Mouse (Mus musculus): ENCODE data around the gene Kazn.

The Kazn gene

DNA sequence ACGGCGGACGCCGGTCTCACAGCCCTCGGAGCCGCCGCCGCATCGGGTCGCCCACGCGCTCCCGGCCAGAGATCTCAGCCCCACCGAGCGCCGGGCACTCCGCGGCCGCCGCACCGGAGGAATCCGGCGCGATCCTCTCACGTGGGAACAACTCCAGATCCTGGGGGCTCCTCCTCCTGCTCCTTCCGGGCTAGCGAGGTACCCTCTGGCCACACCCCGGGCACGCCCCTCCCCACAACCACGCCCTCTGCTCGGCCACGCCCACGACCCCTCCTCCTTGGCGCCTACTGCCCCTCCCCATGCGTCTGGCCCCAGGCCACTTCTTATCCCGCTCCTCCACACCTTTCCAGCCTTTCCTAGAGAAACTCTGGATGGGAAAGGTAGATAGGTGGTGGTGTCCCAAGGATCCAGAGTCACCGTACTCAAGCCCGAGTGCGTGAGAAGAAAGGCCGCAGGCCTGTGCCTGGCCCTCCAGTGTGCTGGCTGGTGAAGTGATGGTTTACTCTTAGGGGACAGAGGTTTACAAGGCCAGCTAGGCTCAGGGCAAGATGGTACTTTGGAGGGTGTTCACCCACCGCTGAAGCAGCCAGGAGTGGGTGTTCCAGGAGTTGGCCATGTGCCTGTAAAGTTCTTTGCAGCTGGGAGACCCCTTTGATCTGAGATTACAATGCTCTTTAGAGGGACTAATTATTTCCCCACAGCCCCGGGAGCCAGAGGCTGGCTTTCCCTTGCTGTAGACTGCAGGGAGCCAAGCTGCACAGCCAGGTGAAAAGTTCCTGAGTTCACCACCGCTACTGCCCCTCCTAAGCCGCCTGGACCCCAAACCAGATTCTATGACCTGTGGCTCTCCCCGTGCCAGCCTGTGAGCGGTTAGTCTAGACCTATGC, at the start of gene Kazn:
Gene Kazn (minus strand): TSS at position 162 of the 887 bp plus-strand sequence.
- DNase-seq (ENCODE audit: low read depth) = no peak

DNA sequence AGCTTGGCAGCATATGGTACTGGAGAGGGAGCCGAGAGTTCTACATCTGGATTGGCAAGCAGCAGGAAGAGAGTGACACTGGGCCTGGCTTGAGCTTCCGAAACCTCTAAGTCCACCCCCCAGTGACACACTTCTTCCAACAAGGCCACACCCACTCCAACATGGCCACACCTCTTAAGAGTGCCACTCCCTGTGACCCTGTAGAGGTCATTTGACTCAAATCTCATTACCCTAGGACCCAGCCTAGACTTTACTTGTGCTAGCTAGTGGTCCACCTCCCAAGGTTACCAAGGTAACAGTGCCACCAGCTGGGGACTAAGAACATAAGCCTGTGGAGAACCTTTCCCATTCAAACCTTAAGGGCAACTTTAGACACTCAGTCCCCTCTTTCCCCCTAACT, 46.3 kb upstream of the Kazn start:
- no peak for DNase-seq (ENCODE audit: low read depth)

DNA sequence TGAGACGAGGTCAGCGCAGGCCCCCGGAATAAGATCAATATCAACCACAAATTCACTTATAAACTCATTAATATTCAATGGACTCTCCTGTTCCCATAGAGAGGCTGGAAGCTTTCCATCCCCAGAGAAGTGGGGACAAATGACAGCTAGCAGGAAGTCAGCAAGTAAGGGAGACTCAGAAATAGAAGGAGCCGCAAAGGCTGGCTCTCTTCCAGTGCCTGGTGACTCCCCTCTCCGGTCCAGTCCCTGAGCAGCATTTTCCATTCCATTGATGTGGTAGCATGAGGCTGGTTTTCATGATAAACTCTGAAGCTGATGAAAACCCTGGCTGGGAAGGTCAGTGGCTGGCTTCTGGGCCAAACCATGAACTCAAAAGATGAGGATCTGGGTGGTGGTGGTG, 44.7 kb upstream of the Kazn start:
- no peak for DNase-seq (ENCODE audit: low read depth)

DNA sequence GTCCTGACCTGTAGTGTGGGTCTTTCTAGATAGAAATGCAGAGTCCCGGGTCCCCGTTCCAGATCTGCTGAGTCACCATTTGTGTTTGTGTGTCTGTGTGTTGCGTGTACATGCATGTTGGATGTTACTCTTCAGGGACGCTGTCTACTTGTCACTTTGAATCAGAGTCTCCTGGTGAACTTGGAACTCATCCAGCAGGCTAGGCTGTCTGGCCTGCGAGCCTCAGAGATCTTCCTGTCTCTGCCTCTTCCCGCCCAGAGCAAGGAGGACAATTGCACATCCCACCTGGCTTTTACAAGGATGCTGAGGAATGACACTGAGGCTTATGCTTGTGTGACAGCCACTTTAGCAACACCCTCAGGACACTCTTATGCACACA, 39.0 kb upstream of the Kazn start:
- no peak for DNase-seq (ENCODE audit: low read depth)

DNA sequence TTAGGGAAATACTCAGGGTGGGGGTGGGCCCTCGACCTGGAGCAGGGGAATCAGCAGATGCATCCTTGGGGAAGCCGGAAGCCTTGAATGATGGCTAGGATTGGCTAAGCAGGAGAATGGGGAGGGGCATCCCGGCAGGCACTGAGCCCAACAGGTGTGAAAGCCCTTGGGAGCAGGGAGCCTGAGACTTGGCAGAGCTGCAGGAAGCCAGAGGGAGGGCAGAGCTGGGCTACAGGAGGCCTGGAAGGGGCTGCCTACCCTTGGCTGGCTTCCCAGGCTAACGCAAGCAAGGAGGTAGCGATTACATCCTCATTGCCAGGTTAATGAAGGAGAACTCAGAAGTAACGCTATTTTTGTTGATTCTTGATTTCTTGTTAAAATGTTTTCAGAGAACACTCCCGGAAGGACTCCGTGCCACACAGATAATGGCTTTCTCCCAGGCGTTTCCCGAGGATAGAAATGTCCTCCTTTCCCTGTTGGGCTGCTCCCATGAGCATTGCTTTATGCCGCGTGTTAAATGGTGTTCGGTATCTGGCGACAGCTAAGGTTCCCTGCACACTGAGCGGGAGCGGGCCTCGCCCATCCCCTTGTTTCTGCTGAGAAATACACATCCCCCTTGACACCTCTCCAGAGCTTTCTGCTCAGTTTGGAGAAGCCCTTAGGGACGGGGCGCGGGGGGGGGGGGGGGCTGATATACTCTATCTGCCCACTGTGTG, 38.4 kb upstream of the Kazn start:
- DNase-seq (ENCODE audit: low read depth) = no peak

DNA sequence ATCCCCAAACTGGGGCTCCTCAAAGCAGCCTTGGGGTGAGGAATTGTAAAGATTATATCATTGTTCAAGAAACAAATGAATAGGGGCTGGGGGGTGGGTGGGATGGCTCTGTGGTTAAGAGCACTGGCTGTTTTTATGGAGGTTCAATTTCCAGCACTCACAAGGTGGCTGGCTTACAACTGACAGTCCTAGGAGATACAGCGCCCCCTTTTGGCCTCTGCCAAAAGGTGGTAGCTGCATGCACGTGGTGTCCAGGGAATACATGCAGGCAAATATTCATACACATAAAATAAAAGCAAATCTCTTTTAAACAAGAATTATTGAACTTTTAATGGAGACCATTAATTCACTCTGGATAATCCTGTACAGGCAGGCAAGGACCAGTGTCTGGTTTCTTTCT, 36.0 kb upstream of the Kazn start:
- DNase-seq (ENCODE audit: low read depth) = no peak

DNA sequence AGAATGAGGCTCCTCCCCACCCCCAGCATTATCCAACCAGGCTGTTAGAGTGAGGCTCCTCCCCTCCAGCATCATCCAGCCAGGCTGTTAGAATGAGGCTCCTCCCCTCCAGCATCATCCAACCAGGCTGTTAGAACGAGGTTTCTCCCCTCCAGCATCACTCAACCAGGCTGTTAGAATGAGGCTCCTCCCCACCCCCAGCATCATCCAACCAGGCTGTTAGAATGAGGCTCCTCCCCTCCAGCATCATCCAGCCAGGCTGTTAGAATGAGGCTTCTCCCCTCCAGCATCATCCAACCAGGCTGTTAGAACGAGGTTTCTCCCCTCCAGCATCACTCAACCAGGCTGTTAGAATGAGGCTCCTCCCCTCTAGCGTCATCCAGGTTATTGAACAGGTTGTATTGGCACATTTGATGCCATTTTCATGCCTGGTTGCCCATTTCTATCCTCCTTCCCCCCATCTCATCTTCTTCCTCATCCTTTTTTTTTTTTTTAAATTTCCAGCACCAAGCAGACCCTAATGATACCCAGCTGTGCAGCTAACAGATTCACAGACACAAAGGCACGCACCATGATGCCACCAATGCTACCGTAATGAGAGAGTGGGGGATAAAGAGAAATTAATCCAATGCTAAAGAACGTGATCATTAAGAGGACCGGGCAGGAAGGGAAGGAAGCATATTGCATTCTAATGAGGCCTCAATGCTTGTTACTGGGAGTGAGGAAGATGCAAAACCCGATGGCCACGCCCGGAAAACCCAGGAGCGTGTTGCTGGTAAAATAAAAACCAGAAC, 35.4 kb upstream of the Kazn start:
- no peak for DNase-seq (ENCODE audit: low read depth)

DNA sequence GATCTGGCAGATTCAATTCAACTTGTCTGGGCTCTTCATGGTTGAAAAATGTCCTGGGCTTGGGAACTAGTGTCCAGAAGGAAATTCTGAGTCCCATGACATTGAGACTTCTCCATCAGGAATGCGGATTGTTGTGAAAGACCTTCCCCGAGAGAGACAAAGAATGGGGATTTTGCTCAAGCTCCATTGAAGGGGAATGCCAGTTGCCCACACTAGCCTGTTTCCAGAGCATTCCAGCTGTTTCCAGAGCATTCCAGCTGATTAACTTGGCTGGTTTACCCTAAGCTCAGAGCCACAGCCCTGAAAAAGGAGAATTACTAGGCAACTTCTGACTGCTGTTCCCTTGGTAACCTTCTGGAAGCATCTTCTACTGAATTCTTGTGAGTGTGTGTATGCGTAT, 32.3 kb upstream of the Kazn start:
- DNase-seq (ENCODE audit: low read depth) = peak; percentile 75

DNA sequence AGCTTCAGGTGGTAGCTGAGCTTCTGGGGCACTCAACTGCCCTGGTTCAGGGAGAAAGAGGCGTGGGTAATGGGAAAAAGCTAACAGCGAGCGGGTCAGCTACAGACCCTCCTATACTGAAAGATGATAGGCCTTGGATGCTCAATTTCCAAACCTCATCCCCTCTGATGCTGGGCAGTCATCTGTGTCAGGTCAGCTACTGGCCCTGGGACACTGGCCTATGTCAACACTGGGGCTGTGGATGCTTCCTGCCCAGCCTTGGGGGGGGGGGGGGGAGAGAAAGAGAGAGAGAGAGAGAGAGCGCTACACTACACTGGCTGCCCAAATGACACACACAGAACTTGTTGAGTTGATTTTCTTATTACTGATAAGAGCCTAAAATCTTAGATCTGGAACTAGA, 28.6 kb upstream of the Kazn start:
- no peak for DNase-seq (ENCODE audit: low read depth)

DNA sequence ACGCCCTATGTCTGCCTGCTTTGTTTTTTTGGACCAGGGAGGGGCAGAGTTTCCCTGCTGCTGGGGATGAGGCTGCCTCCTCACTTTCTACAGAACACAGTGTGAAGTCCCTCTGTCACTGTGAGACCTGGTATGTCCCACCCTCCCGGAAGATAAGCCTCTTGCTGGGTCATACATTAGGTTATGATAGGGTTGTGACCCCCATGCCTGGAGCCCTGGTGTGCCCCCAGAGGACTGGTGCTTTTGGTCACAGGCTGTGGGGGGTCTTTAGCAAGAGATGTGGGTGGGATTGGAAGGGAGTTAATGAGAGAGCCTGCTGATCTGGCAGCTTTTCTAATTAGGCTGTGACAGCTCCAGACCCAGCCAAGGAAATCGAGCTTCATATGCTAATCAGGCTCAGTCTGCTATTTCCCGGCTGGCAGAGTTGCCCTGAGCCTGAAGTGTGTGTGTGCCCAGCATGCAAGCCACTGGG, 28.2 kb upstream of the Kazn start:
- no peak for DNase-seq (ENCODE audit: low read depth)

DNA sequence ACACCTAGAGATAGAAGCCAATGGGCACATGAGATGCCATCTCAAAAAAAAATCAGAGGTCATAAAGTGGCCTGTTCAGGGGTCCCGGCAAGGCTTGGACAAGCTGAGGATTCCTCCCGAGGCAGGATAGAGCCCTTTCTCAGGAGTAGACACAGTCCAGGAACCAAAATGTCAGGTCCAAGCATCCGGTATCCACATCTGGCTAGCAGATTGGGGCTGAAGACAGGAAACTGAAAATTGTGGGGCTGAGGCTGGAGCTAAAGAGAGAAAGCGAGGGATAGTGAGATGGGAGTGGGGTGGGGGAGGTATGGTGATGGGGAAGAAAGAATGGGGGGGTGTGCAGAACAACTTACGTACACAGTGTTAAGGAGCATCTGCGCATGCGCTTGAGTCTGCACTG, 25.1 kb upstream of the Kazn start:
- no peak for DNase-seq (ENCODE audit: low read depth)

DNA sequence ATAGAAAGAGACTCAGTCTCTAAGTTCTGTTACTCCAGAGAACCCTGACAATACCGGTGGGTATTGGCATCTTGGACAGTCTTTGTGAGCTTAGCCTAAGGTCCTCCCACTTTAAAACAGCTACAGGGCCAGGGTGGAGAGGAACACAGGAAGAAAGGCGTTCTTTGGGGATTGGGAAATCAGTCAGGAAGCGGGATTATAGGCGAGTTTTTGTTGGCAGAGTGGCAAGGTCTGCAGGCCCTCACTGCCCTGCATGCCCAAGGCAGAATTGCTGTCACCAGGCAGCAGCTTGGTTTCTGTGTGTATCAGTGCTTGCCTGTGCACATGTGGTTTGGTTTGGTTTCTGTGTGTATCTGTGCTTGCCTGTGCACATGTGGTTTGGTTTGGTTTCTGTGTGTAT, 22.5 kb upstream of the Kazn start:
- DNase-seq (ENCODE audit: low read depth) = no peak

DNA sequence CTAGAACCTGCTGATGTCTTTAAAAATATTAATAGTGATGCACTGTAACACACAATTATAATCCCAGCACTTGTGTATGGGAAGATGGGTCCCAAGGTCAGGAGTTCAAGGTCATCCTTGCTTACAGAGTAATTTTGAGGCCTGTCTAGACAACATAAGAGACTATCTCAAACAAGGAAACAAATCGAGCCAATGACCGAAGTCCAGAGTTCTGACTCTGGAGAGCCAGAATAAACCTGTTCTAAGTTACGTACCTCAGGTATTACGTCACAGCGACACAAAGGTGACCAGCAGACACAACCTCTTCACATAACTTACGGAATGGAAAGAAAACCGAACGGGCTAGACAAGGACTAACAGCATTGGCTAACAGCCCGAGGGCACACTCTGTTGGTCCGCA, 19.5 kb upstream of the Kazn start:
- no peak for DNase-seq (ENCODE audit: low read depth)

DNA sequence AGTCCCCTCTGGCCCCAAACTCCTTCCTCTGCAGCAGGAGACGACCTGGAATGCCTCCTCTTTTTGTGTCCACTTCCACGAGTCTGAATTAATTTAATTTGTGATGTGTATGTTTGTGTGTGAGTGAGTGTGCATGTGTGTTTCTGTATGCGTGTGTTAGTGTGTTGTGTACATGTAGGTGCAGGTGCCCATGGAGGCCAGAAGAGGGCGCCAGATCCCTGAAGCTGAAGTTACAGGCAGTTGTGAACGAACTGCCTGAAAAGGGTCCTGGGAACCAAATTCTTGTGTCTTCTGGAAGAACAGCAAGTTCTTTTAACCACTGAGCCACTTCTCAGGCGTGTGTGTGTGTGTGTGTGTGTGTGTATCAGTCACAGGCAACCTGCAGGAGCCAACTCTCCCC, 14.9 kb upstream of the Kazn start:
- no peak for DNase-seq (ENCODE audit: low read depth)

DNA sequence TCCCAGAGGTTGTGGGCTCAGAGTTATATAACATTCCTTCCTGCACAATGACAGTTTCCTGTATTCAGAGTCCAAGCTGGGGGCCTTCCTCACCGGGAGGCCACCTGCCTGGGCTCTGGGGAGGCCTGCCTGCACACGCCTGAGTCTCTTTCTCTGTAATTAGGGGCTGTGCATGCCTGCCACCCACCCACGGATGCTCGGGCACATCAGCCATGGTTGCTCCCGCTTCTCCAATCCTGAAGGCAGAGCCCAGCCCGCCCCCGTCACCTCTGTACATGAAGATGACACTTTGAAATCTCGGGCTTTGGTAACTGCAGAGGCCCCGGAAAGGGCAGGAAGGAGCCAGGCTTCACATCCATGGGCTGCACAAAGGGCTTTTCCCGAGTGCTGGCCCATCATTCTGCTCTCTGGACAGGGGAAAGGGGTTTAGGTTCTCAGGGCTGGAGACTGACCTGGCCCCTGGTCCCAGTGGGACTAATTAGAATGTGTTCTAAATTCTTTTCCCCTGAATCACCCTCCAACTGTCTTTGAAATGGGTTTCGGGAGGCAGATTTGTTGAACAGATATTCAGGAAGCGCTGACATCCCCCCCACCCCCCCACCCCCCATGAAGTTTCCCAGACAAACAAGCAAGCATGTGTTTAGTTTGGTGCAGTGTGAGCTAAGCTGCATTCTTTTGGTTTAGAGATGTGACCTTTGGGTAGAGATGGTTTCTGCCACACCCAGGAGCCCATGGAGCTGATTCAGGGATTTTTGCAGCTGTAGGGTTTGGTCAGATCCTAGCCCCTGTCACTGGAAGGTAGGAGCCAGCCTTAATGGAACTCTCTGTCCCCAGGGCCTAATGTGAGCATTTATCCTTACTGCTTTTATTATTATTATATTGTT, 12.5 kb upstream of the Kazn start:
- no peak for DNase-seq (ENCODE audit: low read depth)

DNA sequence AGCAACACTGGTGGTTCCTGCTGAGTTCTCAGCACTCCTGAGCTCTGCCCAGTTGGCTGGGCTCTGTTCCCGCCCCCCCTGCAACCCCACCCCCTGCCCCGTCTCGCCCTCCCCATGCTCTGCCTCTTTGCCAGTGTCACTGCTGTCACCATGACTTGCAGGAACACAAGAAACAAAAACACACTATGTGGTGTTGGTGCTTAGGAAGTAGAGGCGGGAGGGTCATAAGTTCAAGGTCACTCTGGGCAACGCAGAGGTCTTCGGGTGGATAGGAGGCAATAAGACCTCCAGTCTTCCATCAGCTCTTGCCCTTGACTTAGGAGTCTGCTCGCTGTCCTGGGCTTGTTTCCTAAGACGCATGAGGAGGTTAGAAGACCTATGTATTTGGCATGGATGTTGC, 10.9 kb upstream of the Kazn start:
- no peak for DNase-seq (ENCODE audit: low read depth)

DNA sequence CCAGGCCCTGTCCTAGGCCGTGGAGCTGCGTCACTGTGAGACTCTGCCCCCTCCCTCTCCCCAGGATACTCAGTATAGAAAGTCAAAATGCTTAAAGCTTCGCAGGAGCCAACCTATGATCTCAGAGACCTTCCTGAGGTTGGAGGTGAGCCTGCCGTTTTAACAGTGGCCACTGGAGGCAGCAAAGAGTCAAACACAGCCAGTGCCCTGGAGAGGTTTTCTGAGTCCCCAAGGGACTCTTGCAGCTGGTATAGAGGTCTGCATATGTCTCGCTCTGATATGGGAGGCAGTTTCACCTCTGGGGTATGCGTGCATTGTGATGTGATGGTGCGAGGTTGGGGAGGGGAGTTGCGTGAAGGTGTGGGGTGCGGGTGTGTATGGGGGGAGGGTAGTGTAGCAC, 10.2 kb upstream of the Kazn start:
- DNase-seq (ENCODE audit: low read depth) = no peak

DNA sequence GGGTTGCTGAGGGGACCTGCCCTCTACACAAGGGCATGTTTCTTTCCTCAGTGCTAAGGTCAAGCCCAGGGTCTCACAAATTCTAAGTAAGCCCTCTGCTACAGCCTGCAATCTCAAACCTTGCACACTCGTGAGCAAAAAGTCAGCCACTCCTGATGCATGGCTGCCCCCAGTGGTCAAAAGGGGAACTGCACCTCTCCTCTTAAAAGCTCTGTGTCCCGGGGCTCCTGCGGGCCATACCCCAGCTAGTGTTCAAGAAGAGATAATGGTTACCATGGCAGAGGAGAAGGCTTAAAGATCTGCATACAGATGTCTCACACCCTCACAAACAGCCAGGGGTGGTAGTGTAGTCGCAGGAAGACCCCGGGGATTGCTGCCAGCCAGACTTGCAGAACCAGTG, 9.2 kb upstream of the Kazn start:
- no peak for DNase-seq (ENCODE audit: low read depth)

DNA sequence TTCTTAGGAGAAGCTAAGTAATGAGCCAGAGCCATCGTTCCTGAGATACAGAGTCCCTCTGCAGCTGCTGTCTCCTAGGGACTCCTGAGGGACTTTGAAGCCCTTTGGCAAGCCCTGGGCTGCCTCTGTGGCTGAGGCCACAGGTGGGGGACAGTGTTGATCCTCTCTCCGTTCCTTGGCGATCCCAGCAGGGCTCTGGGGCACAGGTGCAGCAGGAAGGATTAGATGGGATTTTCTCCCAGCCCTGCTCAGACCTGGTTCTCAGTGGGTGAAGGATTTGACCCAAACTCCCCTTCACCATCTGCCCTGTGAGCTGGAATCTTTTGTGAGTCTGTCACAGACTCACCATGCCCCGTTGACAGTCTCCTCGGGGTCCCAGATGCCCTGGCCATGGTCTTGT, 7.5 kb upstream of the Kazn start:
- no peak for DNase-seq (ENCODE audit: low read depth)

DNA sequence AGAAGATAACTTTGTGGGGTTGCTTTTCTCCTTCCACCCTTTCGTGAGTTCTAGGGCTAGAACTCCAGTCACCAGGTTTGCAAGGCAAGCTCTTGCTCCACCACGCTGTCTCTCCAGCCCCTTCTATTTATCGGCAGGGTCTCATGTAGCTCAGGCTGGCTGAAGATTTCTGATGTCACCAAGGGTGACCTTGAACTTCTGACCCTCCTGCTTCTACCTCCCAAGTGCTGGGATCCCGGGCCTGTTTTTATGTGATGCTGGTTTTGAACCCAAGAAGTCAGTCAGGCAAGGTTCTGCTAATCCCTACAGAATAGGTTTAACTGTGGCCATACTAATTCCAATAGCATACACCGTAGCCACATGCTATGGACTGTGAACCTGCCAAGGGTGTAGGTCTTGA, 5.4 kb upstream of the Kazn start:
- no peak for DNase-seq (ENCODE audit: low read depth)

DNA sequence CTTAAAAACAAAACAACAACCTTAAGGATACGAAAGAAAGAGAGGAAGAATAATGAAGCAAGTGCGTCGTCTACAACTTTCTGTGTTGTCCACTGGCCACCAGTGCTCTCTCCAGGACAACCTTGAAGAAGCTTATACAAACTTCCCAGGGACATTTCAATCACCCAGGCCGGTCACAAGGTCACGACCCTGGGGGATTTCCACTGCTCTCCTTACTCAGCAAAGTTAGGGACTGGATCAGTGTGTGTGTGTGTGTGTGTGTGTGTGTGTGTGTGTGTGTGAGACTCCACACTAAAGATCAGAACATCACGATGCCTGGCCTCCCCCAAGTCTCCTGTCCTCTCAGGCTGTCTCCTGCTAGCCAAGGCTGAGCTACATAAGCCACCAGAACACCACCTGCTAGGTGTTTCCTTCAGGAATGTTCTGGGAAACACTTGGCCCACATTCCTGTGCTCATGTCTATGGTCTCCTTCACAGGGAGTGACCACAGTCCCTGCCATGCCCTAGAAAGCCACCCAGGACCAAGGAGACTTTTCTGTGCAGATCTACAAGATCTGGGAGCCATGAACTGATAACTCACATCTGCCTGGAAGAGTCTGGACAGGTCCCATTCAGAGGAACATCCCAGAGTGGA, 3.7 kb upstream of the Kazn start:
- no peak for DNase-seq (ENCODE audit: low read depth)

Data from fibroblast of lung, adult 2 months (primary cell).